Mouse (Mus musculus) right cerebral cortex, postnatal 14 days (tissue): ENCODE measurements around the gene Aox1.

Experiments
- DNase-seq: peaks from one replicate; pipeline ENCODE4 v3.0.0; 2022

Aox1 gene

GRCm38 (mm10) chr1:58112880-58113279 is 83.1 kb downstream of the Aox1 start, which contains the start of gene Aox3:
Aox3 (plus strand) TSS chr1:58113130.
- DNase-seq, result peak; percentile 82

GRCm38 (mm10) chr1:58113441-58113840 is 83.7 kb downstream of the Aox1 start:
- DNase-seq, result no peak

- DNase-seq, result no peak
Measured at GRCm38 (mm10) chr1:58114021-58114560, 84.4 kb downstream of the Aox1 start.

GRCm38 (mm10) chr1:58114666-58115375 is 85.1 kb downstream of the Aox1 start:
- DNase-seq, result no peak

- DNase-seq, result no peak
Measured at GRCm38 (mm10) chr1:58118231-58118630, 88.5 kb downstream of the Aox1 start.

GRCm38 (mm10) chr1:58124901-58125300 is 95.2 kb downstream of the Aox1 start:
- no peak for DNase-seq

- DNase-seq, result no peak
Measured at GRCm38 (mm10) chr1:58137891-58138290, 108.2 kb downstream of the Aox1 start.

GRCm38 (mm10) chr1:58138986-58139385 is 109.3 kb downstream of the Aox1 start:
- no peak for DNase-seq

GRCm38 (mm10) chr1:58140607-58141006 is 110.9 kb downstream of the Aox1 start:
- DNase-seq, result no peak

GRCm38 (mm10) chr1:58144384-58145069 is 114.8 kb downstream of the Aox1 start:
- peak; percentile 59 for DNase-seq

GRCm38 (mm10) chr1:58146026-58146425 is 116.3 kb downstream of the Aox1 start:
- no peak for DNase-seq

- DNase-seq, result no peak
Measured at GRCm38 (mm10) chr1:58147776-58148175, 118.0 kb downstream of the Aox1 start.

GRCm38 (mm10) chr1:58152247-58152646 is 122.5 kb downstream of the Aox1 start:
- DNase-seq, result no peak
